Comparison of ENCODE assay signal across 16 mouse cellular contexts in genomic region chr15:79473042-79473441, GRCm38 (mm10). TPM values are rescaled to one million over a fixed set of nuclear protein-coding genes. Genes with fewer than 3 reads are reported as not detected.
DNase-seq lines count a peak whose midpoint lies in the region; ATAC-seq and TF ChIP-seq lines count a peak whose summit lies in the region.
"Had no signal": no experiment of that assay in that cellular context is flagged by ENCODE, and none has a peak within 500 bp of the region (broad histone marks: within the 10 kb centered on the region; RNA-seq: fewer than 3 reads in every experiment).

No protein-coding gene starts in this region.

- no peak for ATAC-seq in megakaryocyte, adult 5-6 weeks (ENCODE audit: poor library complexity, severe bottlenecking)
- ATAC-seq: forebrain, embryonic 13.5 days had no signal

- no peak overlapping the region for H3K4me3 ChIP-seq in left cerebral cortex, adult 2 months
- H3K4me3 ChIP-seq: embryonic facial prominence, embryonic 15.5 days; forebrain, embryonic 13.5 days; limb, embryonic 12.5 days; midbrain, embryonic 12.5 days had no signal

- TF ChIP-seq CTCF in left cerebral cortex, adult 2 months (IDR thresholded peaks at IDR 0.05), result peak; percentile 40

- DNase-seq in left cerebral cortex, adult 2 months (ENCODE audit: extremely low spot score in 1 of 2, low spot score in 2 of 2), result no peak
- no peak for DNase-seq in left cerebral cortex, adult 18-20 months (ENCODE audit: low spot score in 2 of 2)
- DNase-seq in thymus, postnatal 25 days, result peak; percentile 27
- no peak for DNase-seq in thymus, postnatal 0 days (ENCODE audit: low spot score)
- peak; percentile 65 for DNase-seq in R1 (ENCODE audit: low read depth, low spot score)
- no peak for DNase-seq in urinary bladder, postnatal 14 days (ENCODE audit: low spot score)
- DNase-seq: cerebellum, adult 18-20 months; heart, postnatal 10 days; kidney, postnatal 25 days; right cerebral cortex, postnatal 25 days had no signal

- intact Hi-C loops in left cerebral cortex, adult 2 months (cut with DNase I), result loop anchor here (5.0 kb wide), 1 partner anchor 134 kb away; the partner anchor contains the start of gene Dmc1

- no peak overlapping the region for H3K27ac ChIP-seq in left cerebral cortex, adult 2 months
- H3K27ac ChIP-seq: embryonic facial prominence, embryonic 15.5 days; forebrain, embryonic 13.5 days; limb, embryonic 12.5 days; midbrain, embryonic 12.5 days had no signal

RNA-seq across cellular contexts. Expression of gene Csnk1e, which starts 17.7 kb away (rescaled TPM):
- total RNA-seq in left cerebral cortex, adult 2 months (2021), result 100 to 1,000 TPM; 153 to 159 TPM
- 100 to 1,000 TPM; 135 to 149 TPM for total RNA-seq in left cerebral cortex, adult 18-20 months (2021)
- polyA plus RNA-seq in thymus, postnatal 0 days (2015; fragmentation: Nextera tagmentation; extraction: Ambion mirVana), result 52.2 and 70.8 TPM in 2 replicates
- total RNA-seq in megakaryocyte, adult 5-6 weeks (2015), result 33.3 and 39.4 TPM in 2 replicates
- total RNA-seq in megakaryocyte, adult 5-6 weeks (2017), result 29.3 and 32.0 TPM in 2 replicates

RNA-seq across cellular contexts. Expression of gene Kcnj4, which starts 32.0 kb away (rescaled TPM):
- 100 to 1,000 TPM; 186 to 202 TPM for total RNA-seq in left cerebral cortex, adult 2 months (2021)
- 100 to 1,000 TPM; 184 TPM for total RNA-seq in left cerebral cortex, adult 18-20 months (2021)
- polyA plus RNA-seq in thymus, postnatal 0 days (2015; fragmentation: Nextera tagmentation; extraction: Ambion mirVana), result not detected in 2 replicates
- not detected in 2 replicates for total RNA-seq in megakaryocyte, adult 5-6 weeks (2015)
- not detected in 2 replicates for total RNA-seq in megakaryocyte, adult 5-6 weeks (2017)
- polyA plus RNA-seq: forebrain, embryonic 13.5 days; limb, embryonic 12.5 days; midbrain, embryonic 12.5 days; stomach, embryonic 14.5 days had no signal

RNA-seq across cellular contexts. Expression of gene Kdelr3, which starts 43.2 kb away (rescaled TPM):
- total RNA-seq in left cerebral cortex, adult 2 months (2021), result under 1 TPM; 0.32 to 0.33 TPM
- under 1 TPM; 0.35 to 0.63 TPM for total RNA-seq in left cerebral cortex, adult 18-20 months (2021)
- 9.5 and 11.6 TPM in 2 replicates for polyA plus RNA-seq in thymus, postnatal 0 days (2015; fragmentation: Nextera tagmentation; extraction: Ambion mirVana)
- total RNA-seq in megakaryocyte, adult 5-6 weeks (2015), result not detected in 2 replicates
- total RNA-seq in megakaryocyte, adult 5-6 weeks (2017), result not detected in 2 replicates

Comparison
In these comparisons a context has a peak if more than half of its experiments do, and no peak if none do; other contexts are left out.
1. DNase-seq: peak in thymus, postnatal 25 days (single experiment) and R1 (single experiment); none in left cerebral cortex, adult 2 months (0 of 2), left cerebral cortex, adult 18-20 months (0 of 2), thymus, postnatal 0 days (single experiment) and urinary bladder, postnatal 14 days (single experiment).
2. RNA of gene Kcnj4, which starts 32.0 kb away (total RNA-seq): 186 to 202 TPM in left cerebral cortex, adult 2 months and 184 TPM in left cerebral cortex, adult 18-20 months; not detected in megakaryocyte, adult 5-6 weeks; every median in the first group is over 100 times any median in the second.